ENCODE assay signal across 25 mouse cellular contexts in the genomic region with DNA sequence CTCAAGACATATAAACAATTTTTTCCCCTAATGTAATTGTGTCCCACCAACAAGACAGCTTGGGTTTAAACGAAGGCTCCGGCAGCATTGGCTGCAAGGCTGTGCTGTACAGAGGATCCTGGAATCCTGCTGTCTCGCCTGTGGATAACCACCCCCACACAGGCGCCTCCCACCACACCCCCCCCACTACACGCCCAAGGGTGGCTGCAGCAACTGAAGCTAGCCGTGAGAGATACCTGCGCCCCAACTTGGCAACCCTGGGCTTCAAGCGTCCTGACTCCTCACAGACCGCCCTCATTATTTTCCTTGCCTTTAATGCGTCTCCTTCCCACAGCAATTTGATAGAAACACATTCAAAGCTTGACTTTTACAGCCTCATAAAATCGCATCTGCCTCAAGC.
DNase-seq lines count a peak whose midpoint lies in the region; ATAC-seq and TF ChIP-seq lines count a peak whose summit lies in the region.
"Had no signal": no experiment of that assay in that cellular context is flagged by ENCODE, and none has a peak within 500 bp of the region (broad histone marks: within the 10 kb centered on the region; RNA-seq: fewer than 3 reads in every experiment).

No protein-coding gene starts in this region.

- H3K27ac ChIP-seq in hindbrain, embryonic 10.5 days = 0 out of 2 replicates have a peak overlapping the region, but pooled peaks have one; percentile 3
- no peak overlapping the region for H3K27ac ChIP-seq in hindbrain, embryonic 16.5 days (ENCODE audit: low read depth, low read length)
- H3K27ac ChIP-seq in kidney, postnatal 0 days = 0 out of 2 replicates have a peak overlapping the region, but pooled peaks have one; percentile 3
- H3K27ac ChIP-seq in limb, embryonic 12.5 days = peak overlapping the region; percentile 72
- peak overlapping the region; percentile 41 for H3K27ac ChIP-seq in neural tube, embryonic 14.5 days (ENCODE audit: low read depth, low read length)
- H3K27ac ChIP-seq in cerebellum, adult 2 months (ENCODE audit: insufficient read depth, low read length) = no peak overlapping the region
- H3K27ac ChIP-seq in lung, postnatal 0 days (ENCODE audit: low read length) = no peak overlapping the region
- H3K27ac ChIP-seq: embryonic facial prominence, embryonic 10.5 days; heart, embryonic 15.5 days; hindbrain, embryonic 14.5 days; liver, embryonic 12.5 days had no signal

- WGBS in hindbrain, embryonic 10.5 days = 92% methylated on average over 11 of the region's 11 CpGs
- WGBS in hindbrain, embryonic 16.5 days = 88% methylated on average over 11 of the region's 11 CpGs
- 28% methylated on average over 11 of the region's 11 CpGs for WGBS in kidney, postnatal 0 days
- WGBS in limb, embryonic 12.5 days = 54% methylated on average over 11 of the region's 11 CpGs
- WGBS in neural tube, embryonic 14.5 days = 49% methylated on average over 11 of the region's 11 CpGs
- WGBS in cerebellum, adult 2 months = 87% methylated on average over 11 of the region's 11 CpGs
- 90% methylated on average over 11 of the region's 11 CpGs for WGBS in lung, postnatal 0 days

- peaks cover 14% of the 10 kb centered on the region; the same call in 1 of the 2 replicates for H3K27me3 ChIP-seq in hindbrain, embryonic 10.5 days (ENCODE audit: insufficient read depth, poor library complexity, severe bottlenecking)
- H3K27me3 ChIP-seq in hindbrain, embryonic 16.5 days (replicated peaks; ENCODE audit: control insufficient read depth, insufficient read depth, low read length) = no peaks in the 10 kb centered on the region
- no peaks in the 10 kb centered on the region for H3K27me3 ChIP-seq in kidney, postnatal 0 days (ENCODE audit: insufficient read depth, low read length)
- no peaks in the 10 kb centered on the region for H3K27me3 ChIP-seq in limb, embryonic 12.5 days
- H3K27me3 ChIP-seq in neural tube, embryonic 14.5 days (ENCODE audit: control insufficient read depth, insufficient read depth, low read length) = no peaks in the 10 kb centered on the region
- no peaks in the 10 kb centered on the region for H3K27me3 ChIP-seq in cerebellum, adult 2 months (ENCODE audit: control insufficient read depth, insufficient read depth, low read length)
- H3K27me3 ChIP-seq in lung, postnatal 0 days (replicated peaks; ENCODE audit: insufficient read depth, low read length) = no peaks in the 10 kb centered on the region
- H3K27me3 ChIP-seq: heart, embryonic 15.5 days; liver, embryonic 12.5 days had no signal

- no peak for TF ChIP-seq POLR2A in cerebellum, adult 2 months (IDR thresholded peaks at IDR 0.05; ENCODE audit: borderline replicate concordance, insufficient read depth, low read length)

- TF ChIP-seq EP300 in lung, postnatal 0 days (IDR thresholded peaks at IDR 0.05) = no peak

- no peaks in the 10 kb centered on the region for H3K36me3 ChIP-seq in hindbrain, embryonic 10.5 days
- no peaks in the 10 kb centered on the region for H3K36me3 ChIP-seq in hindbrain, embryonic 16.5 days (ENCODE audit: control insufficient read depth, insufficient read depth, low read length)
- no peaks in the 10 kb centered on the region for H3K36me3 ChIP-seq in kidney, postnatal 0 days (ENCODE audit: insufficient read depth, low read length)
- no peaks in the 10 kb centered on the region for H3K36me3 ChIP-seq in limb, embryonic 12.5 days
- H3K36me3 ChIP-seq in neural tube, embryonic 14.5 days (ENCODE audit: control insufficient read depth, insufficient read depth, low read length) = no peaks in the 10 kb centered on the region
- no peaks in the 10 kb centered on the region for H3K36me3 ChIP-seq in lung, postnatal 0 days (ENCODE audit: insufficient read depth, low read length)
- H3K36me3 ChIP-seq: embryonic facial prominence, embryonic 10.5 days; heart, embryonic 15.5 days; liver, embryonic 12.5 days had no signal

- no peak for ATAC-seq in hindbrain, embryonic 16.5 days
- ATAC-seq in kidney, postnatal 0 days (replicated peaks; ENCODE audit: low FRiP score, low read depth) = no peak
- ATAC-seq in limb, embryonic 12.5 days (ENCODE audit: insufficient number of reproducible peaks, insufficient read depth, low FRiP score, low TSS enrichment, low read depth) = peak; percentile 20; the same call in 1 of the 2 replicates
- peak; percentile 60; the same call in 1 of the 2 replicates for ATAC-seq in neural tube, embryonic 14.5 days (ENCODE audit: low read depth)
- no peak for ATAC-seq in lung, postnatal 0 days
- ATAC-seq: forebrain, postnatal 0 days; liver, embryonic 12.5 days had no signal

- H3K4me3 ChIP-seq in hindbrain, embryonic 10.5 days = no peak overlapping the region
- no peak overlapping the region for H3K4me3 ChIP-seq in hindbrain, embryonic 16.5 days (ENCODE audit: low read length)
- H3K4me3 ChIP-seq in kidney, postnatal 0 days (replicated peaks; ENCODE audit: low read depth, low read length) = no peak overlapping the region
- H3K4me3 ChIP-seq in limb, embryonic 12.5 days (replicated peaks) = no peak overlapping the region
- H3K4me3 ChIP-seq in neural tube, embryonic 14.5 days (ENCODE audit: low read depth, low read length) = no peak overlapping the region
- no peak overlapping the region for H3K4me3 ChIP-seq in cerebellum, adult 2 months (replicated peaks; ENCODE audit: insufficient read depth, low read depth, low read length)
- H3K4me3 ChIP-seq in lung, postnatal 0 days (ENCODE audit: low read depth, low read length) = no peak overlapping the region
- H3K4me3 ChIP-seq: embryonic facial prominence, embryonic 10.5 days; heart, embryonic 15.5 days; liver, embryonic 12.5 days had no signal

- H3K4me2 ChIP-seq in hindbrain, embryonic 16.5 days (ENCODE audit: low read length) = no peak overlapping the region
- peak overlapping the region; percentile 3; the same call in 1 of the 2 replicates for H3K4me2 ChIP-seq in kidney, postnatal 0 days (ENCODE audit: low read length)
- H3K4me2 ChIP-seq in limb, embryonic 12.5 days = peak overlapping the region; percentile 13; the same call in 1 of the 2 replicates
- H3K4me2 ChIP-seq in neural tube, embryonic 14.5 days (ENCODE audit: low read depth, low read length) = no peak overlapping the region
- H3K4me2 ChIP-seq in lung, postnatal 0 days (replicated peaks; ENCODE audit: low read depth, low read length) = no peak overlapping the region
- H3K4me2 ChIP-seq: heart, embryonic 15.5 days; hindbrain, embryonic 14.5 days; liver, embryonic 12.5 days; midbrain, embryonic 11.5 days had no signal

- no peak overlapping the region for H3K9ac ChIP-seq in hindbrain, embryonic 16.5 days (ENCODE audit: low read depth, low read length)
- no peak overlapping the region for H3K9ac ChIP-seq in kidney, postnatal 0 days (ENCODE audit: low read depth, low read length)
- H3K9ac ChIP-seq in limb, embryonic 12.5 days (replicated peaks) = no peak overlapping the region
- no peak overlapping the region for H3K9ac ChIP-seq in neural tube, embryonic 14.5 days (replicated peaks; ENCODE audit: low read depth, low read length)
- H3K9ac ChIP-seq in lung, postnatal 0 days (replicated peaks; ENCODE audit: low read depth) = no peak overlapping the region
- H3K9ac ChIP-seq: forebrain, postnatal 0 days; heart, embryonic 15.5 days; hindbrain, embryonic 14.5 days; liver, embryonic 12.5 days had no signal

- peaks cover 14% of the 10 kb centered on the region for H3K9me3 ChIP-seq in hindbrain, embryonic 10.5 days
- no peaks in the 10 kb centered on the region for H3K9me3 ChIP-seq in hindbrain, embryonic 16.5 days (ENCODE audit: control insufficient read depth, low read length)
- no peaks in the 10 kb centered on the region for H3K9me3 ChIP-seq in kidney, postnatal 0 days (replicated peaks; ENCODE audit: low read length)
- H3K9me3 ChIP-seq in limb, embryonic 12.5 days = peaks cover 3% of the 10 kb centered on the region; the same call in 1 of the 2 replicates
- H3K9me3 ChIP-seq in neural tube, embryonic 14.5 days (ENCODE audit: control insufficient read depth, low read length) = no peaks in the 10 kb centered on the region
- H3K9me3 ChIP-seq in lung, postnatal 0 days (ENCODE audit: low read length) = no peaks in the 10 kb centered on the region
- H3K9me3 ChIP-seq: heart, embryonic 15.5 days had no signal

- no peak for TF ChIP-seq CTCF in kidney, postnatal 0 days (IDR thresholded peaks at IDR 0.05; ENCODE audit: low read depth)
- no peak for TF ChIP-seq CTCF in cerebellum, adult 2 months (IDR thresholded peaks at IDR 0.05; ENCODE audit: borderline replicate concordance, insufficient read depth, low read depth, low read length)
- no peak for TF ChIP-seq CTCF in lung, postnatal 0 days (IDR thresholded peaks at IDR 0.05)

- H3K4me1 ChIP-seq in hindbrain, embryonic 10.5 days (replicated peaks) = peaks cover 26% of the 10 kb centered on the region
- no peaks in the 10 kb centered on the region for H3K4me1 ChIP-seq in hindbrain, embryonic 16.5 days (ENCODE audit: control insufficient read depth, insufficient read depth, low read depth, low read length)
- H3K4me1 ChIP-seq in kidney, postnatal 0 days (replicated peaks; ENCODE audit: insufficient read depth, low read length) = peaks cover 6% of the 10 kb centered on the region; the same call in 1 of the 2 replicates
- H3K4me1 ChIP-seq in limb, embryonic 12.5 days (replicated peaks) = peaks cover 16% of the 10 kb centered on the region
- H3K4me1 ChIP-seq in neural tube, embryonic 14.5 days (ENCODE audit: control insufficient read depth, insufficient read depth, low read length) = 0 out of 2 replicates have a peak, but pooled peaks cover 4% of the 10 kb centered on the region
- no peaks in the 10 kb centered on the region for H3K4me1 ChIP-seq in cerebellum, adult 2 months (ENCODE audit: control insufficient read depth, insufficient read depth, low read length)
- no peaks in the 10 kb centered on the region for H3K4me1 ChIP-seq in lung, postnatal 0 days (ENCODE audit: insufficient read depth, low read depth, low read length)
- H3K4me1 ChIP-seq: liver, embryonic 12.5 days had no signal

- DNase-seq in hindbrain, embryonic 10.5 days (ENCODE audit: low spot score) = no peak
- no peak for DNase-seq in kidney, postnatal 0 days (ENCODE audit: low spot score)
- no peak for DNase-seq in kidney, adult 11 months
- no peak for DNase-seq in cerebellum, adult 2 months
- DNase-seq in lung, postnatal 0 days (ENCODE audit: low spot score) = no peak
- DNase-seq: adrenal gland, postnatal 36 days; cerebellum, adult 9-11 months; forebrain, postnatal 0 days; gastrocnemius, postnatal 36 days; heart, postnatal 36 days; kidney, adult 9 months; layer of hippocampus, postnatal 36 days; lung, adult 18-20 months; lung, postnatal 14 days; right cerebral cortex, postnatal 25 days; thymus, adult 18-20 months; thymus, postnatal 4 days had no signal

Comparison
In these comparisons a context has a peak if more than half of its experiments do, and no peak if none do; other contexts are left out.
1. H3K27ac ChIP-seq: peak in hindbrain, embryonic 10.5 days (single experiment), kidney, postnatal 0 days (single experiment), limb, embryonic 12.5 days (single experiment) and neural tube, embryonic 14.5 days (single experiment); none in hindbrain, embryonic 16.5 days (single experiment), cerebellum, adult 2 months (single experiment) and lung, postnatal 0 days (single experiment).
2. ATAC-seq: peak in limb, embryonic 12.5 days (single experiment) and neural tube, embryonic 14.5 days (single experiment); none in hindbrain, embryonic 16.5 days (single experiment), kidney, postnatal 0 days (single experiment) and lung, postnatal 0 days (single experiment).
3. H3K4me2 ChIP-seq: peak in kidney, postnatal 0 days (single experiment) and limb, embryonic 12.5 days (single experiment); none in hindbrain, embryonic 16.5 days (single experiment), neural tube, embryonic 14.5 days (single experiment) and lung, postnatal 0 days (single experiment).